Mouse (Mus musculus) neural tube, embryonic 13.5 days (tissue): ENCODE data around the gene Dlgap4. TPM values are rescaled to one million over a fixed set of nuclear protein-coding genes. Genes with fewer than 3 reads are reported as not detected.

ENCODE experiments used
- ATAC-seq: fragments of 200-750 bp; cut with Nextera tagmentation; 2 replicates; pipeline ENCODE4 v1.8.0; 2017; ENCODE audit warnings: low read depth, mild to moderate bottlenecking, moderate TSS enrichment, moderate library complexity
- H3K27ac ChIP-seq: fragments of 300-500 bp; sonication (generic); replicated peaks from 2 replicates; pipeline ENCODE4 v1.5.1; 2015; ENCODE audit warnings: moderate library complexity, mild to moderate bottlenecking, inconsistent platforms
- H3K27me3 ChIP-seq: fragments of 300-500 bp; sonication (generic); 2 replicates; pipeline ENCODE4 v1.6.1; 2015; ENCODE audit warnings: mild to moderate bottlenecking, inconsistent platforms
- H3K36me3 ChIP-seq: fragments of 300-500 bp; sonication (generic); 2 replicates; pipeline ENCODE4 v1.6.1; 2015; ENCODE audit warnings: mild to moderate bottlenecking, inconsistent platforms
- H3K4me1 ChIP-seq: fragments of 300-500 bp; sonication (generic); replicated peaks from 2 replicates; pipeline ENCODE4 v1.6.1; 2015; ENCODE audit warnings: inconsistent platforms
- H3K4me2 ChIP-seq: fragments of 300-500 bp; sonication (generic); 2 replicates; pipeline ENCODE4 v1.6.1; 2015; ENCODE audit warnings: inconsistent platforms, mild to moderate bottlenecking, moderate library complexity
- H3K4me3 ChIP-seq: fragments of 300-500 bp; sonication (generic); 2 replicates; pipeline ENCODE4 v1.5.1; 2015; ENCODE audit warnings: mild to moderate bottlenecking, inconsistent platforms
- H3K9ac ChIP-seq: fragments of 300-500 bp; sonication (generic); 2 replicates; pipeline ENCODE4 v1.6.1; 2015; ENCODE audit warnings: moderate library complexity, mild to moderate bottlenecking, inconsistent platforms
- H3K9me3 ChIP-seq: fragments of 300-500 bp; sonication (generic); 2 replicates; pipeline ENCODE4 v1.6.1; 2016; ENCODE audit warnings: inconsistent platforms
- whole genome bisulfite sequencing: fragments of 180-500 bp; shearing (Covaris S2); methylation state at CpG from one replicate; pipeline ENCODE4 v1.1.7; 2015; 5-methylcytosine and 5-hydroxymethylcytosine counted together
- polyA plus RNA-seq: library from polyadenylated mRNA; unstranded; fragments of >200 nt; fragmentation: Nextera tagmentation; extraction: Ambion mirVana; gene quantifications from 2 replicates; pipeline ENCODE4 v1.2.1, GENCODE M21; 2015

Gene Dlgap4
- polyA plus RNA-seq, 1 experiment from 2014 or later = 201 TPM

GRCm38 (mm10) chr2:156622192-156622591 lies 8.7 kb downstream of the Dlgap4 start:
- Histone ChIP-seq H3K4me1 (peaks cover 9% of the 10 kb centered on the region; the same call in 1 of the 2 replicates), H3K9ac (no peak overlapping the region), H3K4me2 (no peak overlapping the region), H3K36me3 (no peaks in the 10 kb centered on the region), H3K27me3 (peaks cover 7% of the 10 kb centered on the region), H3K4me3 (no peak overlapping the region), H3K27ac (no peak overlapping the region), H3K9me3 (no peaks in the 10 kb centered on the region)
- ATAC-seq = no peak
- 90% methylated on average over 6 of the region's 6 CpGs for WGBS

GRCm38 (mm10) chr2:156623246-156623645 lies 9.7 kb downstream of the Dlgap4 start:
- Histone ChIP-seq H3K9me3 (no peaks in the 10 kb centered on the region), H3K4me2 (no peak overlapping the region), H3K27me3 (peaks cover 3% of the 10 kb centered on the region; the same call in 1 of the 2 replicates), H3K4me3 (no peak overlapping the region), H3K36me3 (no peaks in the 10 kb centered on the region), H3K27ac (no peak overlapping the region), H3K4me1 (0 out of 2 replicates have a peak, but pooled peaks cover 5% of the 10 kb centered on the region), H3K9ac (no peak overlapping the region)
- ATAC-seq = no peak
- 71% methylated on average over 2 of the region's 2 CpGs for WGBS

GRCm38 (mm10) chr2:156625307-156625706 lies 11.8 kb downstream of the Dlgap4 start:
- no peak overlapping the region for H3K4me3 ChIP-seq

DNA sequence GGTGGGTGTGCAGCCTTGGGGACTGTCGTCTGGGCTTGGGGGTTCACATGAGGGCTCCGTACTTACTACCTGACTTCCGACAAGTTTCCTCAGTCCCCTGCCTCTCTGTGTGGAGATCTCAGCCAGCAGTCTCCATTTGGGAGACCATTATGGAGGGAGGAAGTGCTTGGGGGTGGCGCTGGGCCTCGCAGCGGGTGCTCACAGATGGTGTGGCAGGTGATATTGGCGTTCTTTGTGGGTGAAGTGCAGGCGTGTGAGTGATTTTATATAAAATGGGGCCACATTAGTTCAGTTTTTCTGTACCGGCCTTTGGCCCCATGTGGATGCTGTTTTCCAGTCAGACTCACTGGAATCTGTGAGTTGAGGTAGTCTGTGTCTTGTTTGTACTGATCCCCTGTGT lies 12.6 kb downstream of the Dlgap4 start:
- H3K4me1 ChIP-seq = 0 out of 2 replicates have a peak, but pooled peaks cover 5% of the 10 kb centered on the region
- no peaks in the 10 kb centered on the region for H3K36me3 ChIP-seq
- H3K4me3 ChIP-seq = no peak overlapping the region
- no peak overlapping the region for H3K27ac ChIP-seq
- no peak overlapping the region for H3K9ac ChIP-seq
- H3K9me3 ChIP-seq = 0 out of 2 replicates have a peak, but pooled peaks cover 2% of the 10 kb centered on the region
- WGBS = 86% methylated on average over 9 of the region's 9 CpGs
- 0 out of 2 replicates have a peak, but pooled peaks cover 3% of the 10 kb centered on the region for H3K27me3 ChIP-seq
- no peak overlapping the region for H3K4me2 ChIP-seq
- ATAC-seq = no peak

More at GRCm38 (mm10) chr2:156625307-156625706, 11.8 kb downstream of the Dlgap4 start:
- H3K4me2 ChIP-seq = no peak overlapping the region
- no peaks in the 10 kb centered on the region for H3K36me3 ChIP-seq
- WGBS = 84% methylated on average over 18 of the region's 18 CpGs
- 0 out of 2 replicates have a peak, but pooled peaks cover 3% of the 10 kb centered on the region for H3K27me3 ChIP-seq
- no peak overlapping the region for H3K9ac ChIP-seq
- no peak overlapping the region for H3K27ac ChIP-seq
- ATAC-seq = no peak
- H3K4me1 ChIP-seq = 0 out of 2 replicates have a peak, but pooled peaks cover 5% of the 10 kb centered on the region
- H3K9me3 ChIP-seq = no peaks in the 10 kb centered on the region

DNA sequence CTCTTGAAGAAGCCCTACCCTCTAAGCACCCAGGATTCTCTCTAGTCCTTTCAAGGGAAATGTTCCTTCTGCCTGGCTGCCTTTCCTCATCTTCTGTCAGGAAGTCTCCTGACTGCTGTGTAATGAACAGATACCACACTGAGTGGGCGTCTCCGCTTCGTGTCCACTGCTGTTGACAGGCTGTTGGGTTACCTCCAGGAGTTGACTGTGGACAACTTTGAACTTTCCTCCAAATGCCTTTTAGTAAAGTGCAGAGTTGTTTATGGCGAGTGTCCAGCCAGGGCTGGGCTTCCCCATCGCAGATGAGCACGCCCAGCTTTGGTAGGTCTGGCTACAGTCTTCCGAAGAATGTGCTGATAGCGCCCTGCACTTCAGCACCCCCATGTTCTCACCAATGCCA lies 13.0 kb downstream of the Dlgap4 start:
- Histone ChIP-seq H3K4me1 (0 out of 2 replicates have a peak, but pooled peaks cover 1% of the 10 kb centered on the region), H3K36me3 (no peaks in the 10 kb centered on the region), H3K9ac (no peak overlapping the region), H3K4me2 (no peak overlapping the region), H3K27me3 (0 out of 2 replicates have a peak, but pooled peaks cover 3% of the 10 kb centered on the region), H3K27ac (no peak overlapping the region), H3K9me3 (0 out of 2 replicates have a peak, but pooled peaks cover 2% of the 10 kb centered on the region), H3K4me3 (no peak overlapping the region)
- WGBS = 88% methylated on average over 8 of the region's 8 CpGs
- no peak for ATAC-seq

GRCm38 (mm10) chr2:156627917-156628316 lies 14.4 kb downstream of the Dlgap4 start:
- no peak overlapping the region for H3K27ac ChIP-seq
- H3K27me3 ChIP-seq = 0 out of 2 replicates have a peak, but pooled peaks cover 3% of the 10 kb centered on the region
- H3K4me2 ChIP-seq = no peak overlapping the region
- 0 out of 2 replicates have a peak, but pooled peaks cover 2% of the 10 kb centered on the region for H3K9me3 ChIP-seq
- no peak overlapping the region for H3K9ac ChIP-seq
- H3K4me1 ChIP-seq = no peaks in the 10 kb centered on the region
- H3K36me3 ChIP-seq = no peaks in the 10 kb centered on the region
- no peak overlapping the region for H3K4me3 ChIP-seq
- 80% methylated on average over 17 of the region's 17 CpGs for WGBS
- no peak for ATAC-seq

DNA sequence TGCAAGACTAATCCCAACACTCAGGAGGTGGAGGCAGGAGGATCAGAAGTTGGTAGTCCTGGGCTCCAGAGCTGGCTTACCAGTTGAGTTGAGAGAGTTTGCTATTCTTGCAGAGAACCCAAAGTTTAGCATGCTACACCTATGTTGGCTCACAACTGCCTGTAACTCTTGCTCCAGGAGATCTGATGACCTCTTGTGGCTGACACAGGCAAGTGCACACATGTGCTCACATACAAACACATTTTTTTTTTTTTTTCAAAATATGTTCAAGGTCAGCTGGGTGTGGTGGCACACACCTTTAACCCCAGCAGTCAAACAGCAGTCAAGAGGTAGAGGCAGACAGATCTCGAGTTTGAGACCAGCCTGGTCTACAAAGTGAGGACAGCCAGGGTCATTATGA lies 16.8 kb downstream of the Dlgap4 start:
- ATAC-seq = no peak
- H3K4me1 ChIP-seq = no peaks in the 10 kb centered on the region
- H3K36me3 ChIP-seq = no peaks in the 10 kb centered on the region
- no peaks in the 10 kb centered on the region for H3K27me3 ChIP-seq
- H3K4me3 ChIP-seq = no peak overlapping the region
- 83% methylated on average over 1 of the region's 1 CpGs for whole genome bisulfite sequencing
- no peak overlapping the region for H3K27ac ChIP-seq
- H3K9ac ChIP-seq = no peak overlapping the region
- no peak overlapping the region for H3K4me2 ChIP-seq
- H3K9me3 ChIP-seq = 0 out of 2 replicates have a peak, but pooled peaks cover 2% of the 10 kb centered on the region

DNA sequence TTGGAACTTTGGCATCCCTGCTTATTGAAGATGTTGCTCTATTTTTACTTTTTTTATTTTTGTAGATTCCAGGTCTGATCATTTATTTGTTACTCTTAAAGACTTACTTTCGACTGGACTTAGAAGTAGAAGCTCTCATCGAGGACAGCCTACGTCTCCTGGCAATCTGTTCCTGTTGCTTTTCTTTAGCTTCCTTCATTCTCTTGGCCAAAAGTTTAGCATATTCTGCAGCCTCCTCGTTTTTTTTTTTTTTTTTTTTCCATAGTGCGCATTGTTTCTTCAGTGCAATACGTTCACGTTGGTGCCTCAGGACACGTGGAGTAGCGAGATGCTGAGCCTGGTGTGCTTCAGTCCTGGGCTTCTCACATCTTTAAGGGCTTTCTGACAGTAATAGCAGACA lies 19.2 kb downstream of the Dlgap4 start:
- Histone ChIP-seq H3K4me1 (no peaks in the 10 kb centered on the region), H3K9ac (no peak overlapping the region), H3K36me3 (no peaks in the 10 kb centered on the region), H3K9me3 (0 out of 2 replicates have a peak, but pooled peaks cover 2% of the 10 kb centered on the region), H3K27ac (no peak overlapping the region), H3K27me3 (no peaks in the 10 kb centered on the region), H3K4me3 (no peak overlapping the region), H3K4me2 (no peak overlapping the region)
- no peak for ATAC-seq
- 87% methylated on average over 9 of the region's 9 CpGs for WGBS

- no peaks in the 10 kb centered on the region for H3K36me3 ChIP-seq
- no peak overlapping the region for H3K4me3 ChIP-seq
- H3K9ac ChIP-seq = no peak overlapping the region
- 0 out of 2 replicates have a peak, but pooled peaks cover 2% of the 10 kb centered on the region for H3K9me3 ChIP-seq
- H3K4me2 ChIP-seq = no peak overlapping the region
- no peak for ATAC-seq
- H3K27ac ChIP-seq = no peak overlapping the region
- H3K27me3 ChIP-seq = no peaks in the 10 kb centered on the region
- no peaks in the 10 kb centered on the region for H3K4me1 ChIP-seq
- WGBS = 83% methylated on average over 9 of the region's 9 CpGs
Observed at GRCm38 (mm10) chr2:156635091-156635490, 21.6 kb downstream of the Dlgap4 start.

- no peak for ATAC-seq
- Histone ChIP-seq H3K27me3 (peaks cover 8% of the 10 kb centered on the region), H3K9ac (no peak overlapping the region), H3K4me1 (peaks cover 13% of the 10 kb centered on the region), H3K4me2 (no peak overlapping the region), H3K27ac (no peak overlapping the region), H3K9me3 (no peaks in the 10 kb centered on the region), H3K36me3 (no peaks in the 10 kb centered on the region), H3K4me3 (no peak overlapping the region)
- 43% methylated on average over 2 of the region's 2 CpGs for WGBS
Observed at GRCm38 (mm10) chr2:156641141-156641540, 27.6 kb downstream of the Dlgap4 start.

- no peak overlapping the region for H3K4me2 ChIP-seq
- no peak overlapping the region for H3K9ac ChIP-seq
- H3K4me1 ChIP-seq = peaks cover 13% of the 10 kb centered on the region
- 21% methylated on average over 4 of the region's 4 CpGs for WGBS
- no peak overlapping the region for H3K4me3 ChIP-seq
- peaks cover 8% of the 10 kb centered on the region for H3K27me3 ChIP-seq
- no peaks in the 10 kb centered on the region for H3K36me3 ChIP-seq
- H3K27ac ChIP-seq = no peak overlapping the region
- H3K9me3 ChIP-seq = no peaks in the 10 kb centered on the region
- ATAC-seq = no peak
Observed at GRCm38 (mm10) chr2:156642931-156643330, 29.4 kb downstream of the Dlgap4 start.

- Histone ChIP-seq H3K27me3 (peaks cover 8% of the 10 kb centered on the region), H3K9ac (no peak overlapping the region), H3K9me3 (no peaks in the 10 kb centered on the region), H3K27ac (no peak overlapping the region), H3K4me1 (peaks cover 13% of the 10 kb centered on the region), H3K4me2 (no peak overlapping the region), H3K4me3 (no peak overlapping the region), H3K36me3 (no peaks in the 10 kb centered on the region)
- ATAC-seq = no peak
- 38% methylated on average over 3 of the region's 3 CpGs for WGBS
Observed at GRCm38 (mm10) chr2:156643406-156643805, 29.9 kb downstream of the Dlgap4 start.

- H3K9ac ChIP-seq = no peak overlapping the region
- no peak overlapping the region for H3K4me2 ChIP-seq
- no peak overlapping the region for H3K4me3 ChIP-seq
- peaks cover 13% of the 10 kb centered on the region for H3K4me1 ChIP-seq
- no peak for ATAC-seq
- 23% methylated on average over 6 of the region's 6 CpGs for WGBS
- H3K27me3 ChIP-seq = peaks cover 8% of the 10 kb centered on the region
- H3K9me3 ChIP-seq = no peaks in the 10 kb centered on the region
- H3K27ac ChIP-seq = no peak overlapping the region
- H3K36me3 ChIP-seq = no peaks in the 10 kb centered on the region
Observed at GRCm38 (mm10) chr2:156645145-156645544, 31.6 kb downstream of the Dlgap4 start.
